Mouse (Mus musculus) ES-Bruce4 (cell line): ENCODE measurements around the gene Dnajc7. TPM values are rescaled to one million over a fixed set of nuclear protein-coding genes. Genes with fewer than 3 reads are reported as not detected.
A peak's percentile ranks its signal among the peaks of the same experiment; 100 is the strongest.
"Not testable (repeated sequence)": the region's sequence is repeated elsewhere in the genome, so short reads cannot be mapped to it uniquely, and the experiment has no call there.

Experiments used
- H3K27ac ChIP-seq: 2 replicates; pipeline ENCODE4 v1.5.1; 2012; ENCODE audit warnings: low read length, inconsistent platforms; ENCODE audit not compliant: insufficient read depth
- H3K27me3 ChIP-seq: 2 replicates; pipeline ENCODE4 v1.6.1; 2012; ENCODE audit warnings: mild to moderate bottlenecking, low read length, inconsistent platforms; ENCODE audit not compliant: control insufficient read depth, poor library complexity, insufficient read depth, severe bottlenecking
- H3K36me3 ChIP-seq: 2 replicates; pipeline ENCODE4 v1.6.1; 2012; ENCODE audit warnings: inconsistent platforms, mild to moderate bottlenecking, low read length, moderate library complexity; ENCODE audit not compliant: control insufficient read depth, poor library complexity, insufficient read depth, severe bottlenecking
- H3K4me1 ChIP-seq: one replicate; pipeline ENCODE4 v1.8.1; 2011; ENCODE audit warnings: low read length; ENCODE audit not compliant: control insufficient read depth, insufficient read depth
- H3K4me3 ChIP-seq: 2 replicates; pipeline ENCODE4 v1.5.1; 2011; ENCODE audit warnings: low read depth, mild to moderate bottlenecking, low read length
- H3K9ac ChIP-seq: 2 replicates; pipeline ENCODE4 v1.6.1; 2012; ENCODE audit warnings: low read depth, mild to moderate bottlenecking, inconsistent platforms; ENCODE audit not compliant: poor library complexity, severe bottlenecking
- H3K9me3 ChIP-seq: replicated peaks from 2 replicates; pipeline ENCODE4 v1.6.1; 2012; ENCODE audit warnings: mild to moderate bottlenecking, low read length, inconsistent platforms; ENCODE audit not compliant: control insufficient read depth, poor library complexity, insufficient read depth, severe bottlenecking
- CTCF ChIP-seq: IDR thresholded peaks from one replicate; pipeline ENCODE4 v1.8.1; 2011; ENCODE audit warnings: low read depth, low read length
- EP300 ChIP-seq: IDR thresholded peaks from 2 replicates; pipeline ENCODE4 v1.6.1; 2011; ENCODE audit warnings: low read depth, low read length; ENCODE audit not compliant: insufficient read depth
- POLR2A ChIP-seq: IDR thresholded peaks from one replicate; pipeline ENCODE4 v1.8.1; 2011; ENCODE audit warnings: low read length; ENCODE audit not compliant: insufficient read depth
- polyA plus RNA-seq: library from polyadenylated mRNA; stranded (reverse); fragments of >200 nt; gene quantifications from 2 replicates; pipeline ENCODE4 v1.2.4, GENCODE M21; 2011; ENCODE audit warnings: low read depth; ENCODE audit not compliant: missing spikeins, insufficient read depth, insufficient read length

Gene Dnajc7
- polyA plus RNA-seq, 1 experiment: 369 TPM

DNA sequence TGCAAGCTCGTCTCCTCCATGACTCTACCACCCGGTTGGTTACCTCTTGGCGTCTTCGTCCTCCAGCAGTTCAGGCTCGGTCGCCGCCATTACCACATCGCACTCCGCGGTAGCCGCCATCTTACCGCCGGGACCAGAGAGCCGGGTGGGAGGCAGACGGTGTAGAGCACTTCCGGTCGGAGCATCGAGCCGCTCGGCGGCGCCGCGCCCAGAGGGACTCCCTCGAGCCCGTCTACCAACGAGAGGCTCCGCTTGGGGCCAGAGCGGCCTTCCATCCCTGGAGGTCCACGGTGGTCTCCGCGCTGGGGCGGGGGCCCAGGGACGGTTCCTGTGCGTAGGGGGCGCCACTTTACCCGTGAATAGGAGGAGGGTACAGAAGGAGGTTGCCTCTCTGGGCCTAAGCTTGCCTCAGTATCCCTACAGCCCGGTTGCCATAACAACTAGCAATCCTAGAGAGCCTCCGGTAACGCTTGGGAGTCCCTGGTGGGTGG is 438 bp downstream of the Dnajc7 start:
- H3K4me3 ChIP-seq: peak overlapping the region; percentile 100
- peak overlapping the region; percentile 95 for H3K27ac ChIP-seq
- H3K27me3 ChIP-seq: no peaks in the 10 kb centered on the region
- TF ChIP-seq CTCF (peak; percentile 61), EP300 (no peak)
- no peaks in the 10 kb centered on the region for H3K36me3 ChIP-seq
- H3K4me1 ChIP-seq: no peaks in the 10 kb centered on the region
- no peaks in the 10 kb centered on the region for H3K9me3 ChIP-seq
- H3K9ac ChIP-seq: peak overlapping the region; percentile 89

- Histone ChIP-seq H3K4me1 (no peaks in the 10 kb centered on the region), H3K9ac (peak within 1 kb of the TSS; percentile 89), H3K36me3 (no peaks in the 10 kb centered on the region), H3K9me3 (no peaks in the 10 kb centered on the region), H3K27ac (peak within 1 kb of the TSS; percentile 95), H3K27me3 (no peaks in the 10 kb centered on the region), H3K4me3 (peak within 1 kb of the TSS; percentile 100)
- TF ChIP-seq POLR2A (no peak), CTCF (no peak), EP300 (no peak)
Measured at GRCm38 (mm10) chr11:100618761-100619484, 1.0 kb downstream of the Dnajc7 start, which contains the start of gene Nkiras2. Nkiras2 (plus strand) TSS chr11:100619244.

DNA sequence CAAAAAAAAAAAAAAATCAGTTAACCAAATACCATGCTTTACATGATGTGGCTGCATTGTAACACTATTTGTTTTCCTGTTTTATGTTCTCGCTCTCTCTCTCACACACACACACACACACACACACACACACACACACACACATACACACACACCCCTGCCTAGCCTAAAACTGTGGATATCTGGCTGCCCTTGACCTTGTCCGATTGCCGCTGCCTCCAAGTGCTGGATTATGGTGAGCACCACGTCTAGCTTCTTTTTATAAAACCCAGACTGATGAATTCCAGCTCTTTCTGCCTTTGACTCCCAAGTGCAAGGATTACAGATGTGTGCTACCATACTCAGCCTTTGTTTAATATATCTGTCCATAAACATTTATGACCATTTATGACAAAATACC is 2.5 kb downstream of the Dnajc7 start:
- Histone ChIP-seq H3K27ac (peak overlapping the region; percentile 63; the same call in 1 of the 2 replicates), H3K4me3 (0 out of 2 replicates have a peak overlapping the region, but pooled peaks have one; percentile 25), H3K4me1 (no peaks in the 10 kb centered on the region), H3K9me3 (no peaks in the 10 kb centered on the region), H3K27me3 (no peaks in the 10 kb centered on the region), H3K9ac (peak overlapping the region; percentile 89), H3K36me3 (no peaks in the 10 kb centered on the region)
- TF ChIP-seq POLR2A (no peak), CTCF (no peak), EP300 (no peak)

DNA sequence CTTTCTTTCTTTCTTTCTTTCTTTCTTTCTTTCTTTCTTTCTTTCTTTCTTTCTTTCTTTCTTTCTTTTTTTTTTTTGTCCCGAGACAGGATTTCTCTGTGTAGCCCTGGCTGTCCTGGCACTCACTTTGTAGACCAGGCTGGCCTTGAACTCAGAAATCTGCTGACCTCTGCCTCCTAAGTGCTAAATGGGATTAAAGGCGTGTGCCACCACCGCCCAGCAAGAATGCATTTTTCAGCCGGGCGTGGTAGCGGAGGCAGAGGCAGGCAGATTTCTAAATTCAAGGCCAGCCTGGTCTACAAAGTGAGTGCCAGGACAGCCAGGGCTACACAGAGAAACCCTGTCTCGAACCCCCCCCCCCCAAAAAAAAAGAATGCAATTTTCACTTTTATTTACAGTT is 3.1 kb downstream of the Dnajc7 start:
- not testable (repeated sequence) for H3K36me3 ChIP-seq, H3K4me1 ChIP-seq, H3K9ac ChIP-seq, H3K4me3 ChIP-seq, H3K27me3 ChIP-seq, H3K9me3 ChIP-seq, H3K27ac ChIP-seq

- Histone ChIP-seq H3K36me3 (no peaks in the 10 kb centered on the region), H3K27ac (peak overlapping the region; percentile 68), H3K4me1 (no peaks in the 10 kb centered on the region), H3K9me3 (no peaks in the 10 kb centered on the region), H3K9ac (no peak overlapping the region), H3K27me3 (no peaks in the 10 kb centered on the region), H3K4me3 (no peak overlapping the region)
- TF ChIP-seq EP300: no peak
- TF ChIP-seq CTCF: no peak
- TF ChIP-seq POLR2A: no peak
Measured at GRCm38 (mm10) chr11:100616332-100616731, 3.6 kb downstream of the Dnajc7 start.

DNA sequence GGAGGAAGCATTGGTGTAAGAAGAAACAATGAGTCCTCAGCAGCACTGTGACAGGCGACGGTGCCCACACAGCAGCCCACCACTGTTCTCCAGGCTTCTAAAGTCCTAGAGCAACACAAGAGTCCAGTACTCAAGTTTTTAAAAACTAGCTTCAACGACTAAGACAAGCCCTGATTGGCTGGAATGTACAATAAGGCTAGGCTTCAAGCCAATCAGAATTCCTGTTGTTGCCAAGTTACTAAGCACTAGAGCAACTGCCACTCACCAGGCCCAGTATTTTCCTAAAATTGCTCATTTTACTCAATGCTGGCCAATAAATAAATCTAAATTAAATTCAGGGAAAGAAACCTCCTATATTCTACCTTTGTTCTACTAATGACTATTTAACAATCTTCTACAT is 6.7 kb downstream of the Dnajc7 start:
- H3K4me1 ChIP-seq: no peaks in the 10 kb centered on the region
- H3K27ac ChIP-seq: no peak overlapping the region
- H3K9ac ChIP-seq: no peak overlapping the region
- H3K4me3 ChIP-seq: no peak overlapping the region
- no peak for TF ChIP-seq CTCF
- no peaks in the 10 kb centered on the region for H3K9me3 ChIP-seq
- peaks cover 12% of the 10 kb centered on the region for H3K36me3 ChIP-seq
- no peaks in the 10 kb centered on the region for H3K27me3 ChIP-seq
